17 mouse cellular contexts compared by ENCODE assay signal in genomic region chr9:64791676-64792075, GRCm38 (mm10). TPM values are rescaled to one million over a fixed set of nuclear protein-coding genes. Genes with fewer than 3 reads are reported as not detected.
DNase-seq lines count a peak whose midpoint lies in the region; ATAC-seq and TF ChIP-seq lines count a peak whose summit lies in the region.
"Had no signal": no experiment of that assay in that cellular context is flagged by ENCODE, and none has a peak within 500 bp of the region (broad histone marks: within the 10 kb centered on the region; RNA-seq: fewer than 3 reads in every experiment).

No protein-coding gene starts in this region.

- TF ChIP-seq EP300 in liver, postnatal 0 days (IDR thresholded peaks at IDR 0.05; ENCODE audit: low read depth): 0 out of 2 replicates have a peak, but pooled peaks have one; percentile 4

- H3K9ac ChIP-seq in heart, embryonic 15.5 days: no peak overlapping the region
- no peak overlapping the region for H3K9ac ChIP-seq in embryonic facial prominence, embryonic 15.5 days
- no peak overlapping the region for H3K9ac ChIP-seq in liver, postnatal 0 days (replicated peaks)
- H3K9ac ChIP-seq in forebrain, embryonic 14.5 days (ENCODE audit: low read length): no peak overlapping the region
- H3K9ac ChIP-seq: midbrain, embryonic 13.5 days; stomach, embryonic 15.5 days had no signal

- no peaks in the 10 kb centered on the region for H3K36me3 ChIP-seq in heart, embryonic 15.5 days
- H3K36me3 ChIP-seq in embryonic facial prominence, embryonic 15.5 days: no peaks in the 10 kb centered on the region
- no peaks in the 10 kb centered on the region for H3K36me3 ChIP-seq in liver, postnatal 0 days (replicated peaks; ENCODE audit: insufficient read depth, low read length)
- no peaks in the 10 kb centered on the region for H3K36me3 ChIP-seq in forebrain, embryonic 14.5 days (ENCODE audit: control insufficient read depth, insufficient read depth, low read length)
- H3K36me3 ChIP-seq: heart, embryonic 10.5 days; hindbrain, embryonic 10.5 days; midbrain, embryonic 13.5 days; stomach, embryonic 15.5 days had no signal

- H3K27me3 ChIP-seq in heart, embryonic 15.5 days: no peaks in the 10 kb centered on the region
- H3K27me3 ChIP-seq in embryonic facial prominence, embryonic 15.5 days: no peaks in the 10 kb centered on the region
- H3K27me3 ChIP-seq in liver, postnatal 0 days (ENCODE audit: insufficient read depth, low read length): no peaks in the 10 kb centered on the region
- H3K27me3 ChIP-seq in forebrain, embryonic 14.5 days (replicated peaks; ENCODE audit: control insufficient read depth, insufficient read depth, low read length): no peaks in the 10 kb centered on the region
- H3K27me3 ChIP-seq: midbrain, embryonic 13.5 days; stomach, embryonic 15.5 days had no signal

- no peaks in the 10 kb centered on the region for H3K9me3 ChIP-seq in heart, embryonic 15.5 days (replicated peaks)
- H3K9me3 ChIP-seq in embryonic facial prominence, embryonic 15.5 days (replicated peaks): no peaks in the 10 kb centered on the region
- no peaks in the 10 kb centered on the region for H3K9me3 ChIP-seq in liver, postnatal 0 days (ENCODE audit: low read length)
- no peaks in the 10 kb centered on the region for H3K9me3 ChIP-seq in forebrain, embryonic 14.5 days (replicated peaks; ENCODE audit: control insufficient read depth, low read length)
- H3K9me3 ChIP-seq: heart, embryonic 10.5 days; hindbrain, embryonic 10.5 days; midbrain, embryonic 13.5 days; stomach, embryonic 15.5 days had no signal

- 58% methylated on average over 1 of the region's 1 CpGs for WGBS in heart, embryonic 15.5 days
- WGBS in embryonic facial prominence, embryonic 15.5 days: 21% methylated on average over 1 of the region's 1 CpGs
- 63% methylated on average over 1 of the region's 1 CpGs for WGBS in liver, postnatal 0 days (ENCODE audit: insufficient replicate concordance)
- 89% methylated on average over 1 of the region's 1 CpGs for WGBS in forebrain, embryonic 14.5 days

- H3K4me1 ChIP-seq in heart, embryonic 15.5 days (replicated peaks): peaks cover 3% of the 10 kb centered on the region; the same call in 1 of the 2 replicates
- H3K4me1 ChIP-seq in embryonic facial prominence, embryonic 15.5 days: peaks cover 18% of the 10 kb centered on the region
- peaks cover 71% of the 10 kb centered on the region for H3K4me1 ChIP-seq in liver, postnatal 0 days (ENCODE audit: insufficient read depth)
- H3K4me1 ChIP-seq in forebrain, embryonic 14.5 days (ENCODE audit: control insufficient read depth, insufficient read depth, low read length): no peaks in the 10 kb centered on the region
- H3K4me1 ChIP-seq: heart, embryonic 10.5 days; hindbrain, embryonic 10.5 days; stomach, embryonic 15.5 days had no signal

- intact Hi-C loops in heart, postnatal 25 days (cut with DNase I): no loop called here

- DNase-seq in heart, postnatal 25 days (ENCODE audit: low spot score): no peak
- peak; percentile 35 for DNase-seq in lung, postnatal 10 days
- no peak for DNase-seq in lung, postnatal 25 days (ENCODE audit: low spot score)
- no peak for DNase-seq in liver, postnatal 0 days
- no peak for DNase-seq in forebrain, embryonic 14.5 days (ENCODE audit: low spot score)
- no peak for DNase-seq in right cerebral cortex, postnatal 14 days
- DNase-seq: cerebellum, postnatal 10 days; gastrocnemius, postnatal 14 days; kidney, adult 18-20 months; right cerebral cortex, postnatal 4 days had no signal

- H3K4me3 ChIP-seq in heart, embryonic 15.5 days: no peak overlapping the region
- H3K4me3 ChIP-seq in embryonic facial prominence, embryonic 15.5 days (replicated peaks): no peak overlapping the region
- no peak overlapping the region for H3K4me3 ChIP-seq in liver, postnatal 0 days (ENCODE audit: low read depth, low read length)
- H3K4me3 ChIP-seq in forebrain, embryonic 14.5 days (ENCODE audit: low read depth, low read length): no peak overlapping the region
- H3K4me3 ChIP-seq: heart, embryonic 10.5 days; hindbrain, embryonic 10.5 days; midbrain, embryonic 13.5 days; stomach, embryonic 15.5 days had no signal

- H3K4me2 ChIP-seq in heart, embryonic 15.5 days: no peak overlapping the region
- H3K4me2 ChIP-seq in embryonic facial prominence, embryonic 15.5 days (replicated peaks): no peak overlapping the region
- H3K4me2 ChIP-seq in liver, postnatal 0 days (ENCODE audit: low read depth, low read length): peak overlapping the region; percentile 33; the same call in 1 of the 2 replicates
- H3K4me2 ChIP-seq in forebrain, embryonic 14.5 days (ENCODE audit: low read length): no peak overlapping the region
- H3K4me2 ChIP-seq: midbrain, embryonic 13.5 days; stomach, embryonic 15.5 days had no signal

- no peak for TF ChIP-seq CTCF in liver, postnatal 0 days (IDR thresholded peaks at IDR 0.05; ENCODE audit: low read depth)

- H3K27ac ChIP-seq in heart, embryonic 15.5 days: peak overlapping the region; percentile 14; the same call in 1 of the 2 replicates
- H3K27ac ChIP-seq in embryonic facial prominence, embryonic 15.5 days (replicated peaks): peak overlapping the region; percentile 78
- peak overlapping the region; percentile 95 for H3K27ac ChIP-seq in liver, postnatal 0 days (ENCODE audit: low read depth)
- H3K27ac ChIP-seq in forebrain, embryonic 14.5 days (ENCODE audit: low read depth, low read length): no peak overlapping the region
- H3K27ac ChIP-seq: heart, embryonic 10.5 days; hindbrain, embryonic 10.5 days; midbrain, embryonic 13.5 days; stomach, embryonic 15.5 days had no signal

- no peak for ATAC-seq in heart, embryonic 15.5 days (replicated peaks; ENCODE audit: insufficient number of reproducible peaks, insufficient read depth, low FRiP score, low read depth)
- no peak for ATAC-seq in embryonic facial prominence, embryonic 15.5 days (ENCODE audit: insufficient number of reproducible peaks, low FRiP score, low TSS enrichment, low read depth)
- ATAC-seq in liver, postnatal 0 days: no peak
- ATAC-seq in forebrain, embryonic 14.5 days: no peak
- ATAC-seq: forebrain, embryonic 16.5 days; midbrain, embryonic 13.5 days had no signal

RNA-seq across cellular contexts. Expression of gene Dennd4a, which starts 19.5 kb away (rescaled TPM):
- polyA plus RNA-seq in heart, embryonic 15.5 days (2015; fragmentation: Nextera tagmentation; extraction: Ambion mirVana): 4.8 and 7.9 TPM in 2 replicates
- total RNA-seq in heart, postnatal 25 days (2021): 1 to 10 TPM; 6.9 to 7.9 TPM
- polyA plus RNA-seq in embryonic facial prominence, embryonic 15.5 days (2015; fragmentation: Nextera tagmentation; extraction: Ambion mirVana): 7.2 and 8.5 TPM in 2 replicates
- 13.7 TPM in 2 replicates for polyA plus RNA-seq in liver, postnatal 0 days (2015; fragmentation: Nextera tagmentation; extraction: Ambion mirVana)
- polyA plus RNA-seq in forebrain, embryonic 14.5 days (2014; fragmentation: Nextera tagmentation; extraction: Ambion mirVana): 7.5 and 8.1 TPM in 2 replicates

RNA-seq across cellular contexts. Expression of gene Rab11a, which starts 54.1 kb away (rescaled TPM):
- 277 and 323 TPM in 2 replicates for polyA plus RNA-seq in heart, embryonic 15.5 days (2015; fragmentation: Nextera tagmentation; extraction: Ambion mirVana)
- total RNA-seq in heart, postnatal 25 days (2021): 100 to 1,000 TPM; 170 to 191 TPM
- polyA plus RNA-seq in embryonic facial prominence, embryonic 15.5 days (2015; fragmentation: Nextera tagmentation; extraction: Ambion mirVana): 388 and 415 TPM in 2 replicates
- polyA plus RNA-seq in liver, postnatal 0 days (2015; fragmentation: Nextera tagmentation; extraction: Ambion mirVana): 331 and 349 TPM in 2 replicates
- polyA plus RNA-seq in forebrain, embryonic 14.5 days (2014; fragmentation: Nextera tagmentation; extraction: Ambion mirVana): 410 and 427 TPM in 2 replicates
